ENCODE assay signal across 11 mouse cellular contexts in the genomic region with DNA sequence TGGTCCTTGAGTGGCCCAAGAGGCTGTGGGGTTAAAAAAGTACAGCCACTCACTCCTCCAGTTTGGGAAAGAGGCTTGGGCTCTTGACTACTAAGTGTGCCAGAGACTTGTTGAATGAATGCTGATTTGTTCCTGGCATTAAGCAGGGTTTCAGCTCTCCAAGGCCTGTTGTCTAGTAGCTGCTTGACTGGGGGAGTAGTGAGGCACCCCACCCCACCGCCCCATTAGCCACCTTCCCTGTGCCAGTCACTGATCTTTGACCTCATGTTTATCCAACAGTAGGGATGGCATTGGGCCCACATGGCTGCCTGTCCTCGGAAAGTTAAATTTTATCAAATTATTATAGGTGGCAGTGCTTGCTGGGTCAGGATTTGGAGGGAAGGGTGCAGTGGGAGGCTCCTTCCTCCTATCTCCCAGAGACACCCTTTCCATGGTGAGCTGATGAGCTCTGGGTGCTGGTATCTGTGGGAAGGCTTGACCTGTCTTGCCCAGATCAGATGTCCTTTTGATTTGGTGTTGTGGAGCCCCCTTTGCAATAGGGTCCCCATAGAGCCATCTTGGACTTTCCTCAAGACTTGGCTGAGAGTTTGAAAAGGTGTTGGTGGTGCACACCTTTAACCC. TPM values are rescaled to one million over a fixed set of nuclear protein-coding genes. Genes with fewer than 3 reads are reported as not detected.
A peak's percentile ranks its signal among the peaks of the same experiment; 100 is the strongest.
DNase-seq lines count a peak whose midpoint lies in the region; ATAC-seq and TF ChIP-seq lines count a peak whose summit lies in the region.
"Had no signal": no experiment of that assay in that cellular context is flagged by ENCODE, and none has a peak within 500 bp of the region (broad histone marks: within the 10 kb centered on the region; RNA-seq: fewer than 3 reads in every experiment).

No protein-coding gene starts in this region.

- DNase-seq in frontal cortex, adult 2 months (ENCODE audit: extremely low spot score in 1 of 2, low spot score in 1 of 2) = no peak
- DNase-seq in kidney, adult 18-20 months = peak; percentile 65
- DNase-seq in liver, embryonic 11.5 days (ENCODE audit: low spot score) = no peak
- DNase-seq in ovary, adult 18-20 months (ENCODE audit: low spot score) = no peak
- DNase-seq: cerebellum, adult 18-20 months; gastrocnemius, postnatal 14 days had no signal

- H3K9me3 ChIP-seq in kidney, embryonic 14.5 days (ENCODE audit: control insufficient read depth, low read length) = no peaks in the 10 kb centered on the region; the same call in 1 of the 2 replicates
- H3K9me3 ChIP-seq in liver, embryonic 11.5 days (ENCODE audit: control insufficient read depth, low read length) = no peaks in the 10 kb centered on the region
- H3K9me3 ChIP-seq: limb, embryonic 12.5 days had no signal

- peak; percentile 47 for ATAC-seq in frontal cortex, adult (ENCODE audit: low TSS enrichment)
- ATAC-seq in kidney, embryonic 14.5 days (ENCODE audit: low FRiP score, low TSS enrichment) = no peak
- ATAC-seq in liver, embryonic 11.5 days (replicated peaks; ENCODE audit: low FRiP score) = peak; percentile 58
- ATAC-seq in erythroid progenitor cell, adult 5-6 weeks (replicated peaks; ENCODE audit: low FRiP score, poor library complexity, severe bottlenecking) = no peak

- no peaks in the 10 kb centered on the region for H3K36me3 ChIP-seq in kidney, embryonic 14.5 days (ENCODE audit: control insufficient read depth, insufficient read depth, low read length)
- no peaks in the 10 kb centered on the region for H3K36me3 ChIP-seq in liver, embryonic 11.5 days (ENCODE audit: control insufficient read depth, insufficient read depth, low read length)
- H3K36me3 ChIP-seq: limb, embryonic 12.5 days had no signal

- H3K4me1 ChIP-seq in kidney, embryonic 14.5 days (ENCODE audit: control insufficient read depth, insufficient read depth, low read length) = no peaks in the 10 kb centered on the region
- peaks cover 12% of the 10 kb centered on the region for H3K4me1 ChIP-seq in cortical plate, adult 2 months (ENCODE audit: control insufficient read depth, insufficient read depth, low read length)
- peaks cover 7% of the 10 kb centered on the region; the same call in 1 of the 2 replicates for H3K4me1 ChIP-seq in liver, embryonic 11.5 days (replicated peaks; ENCODE audit: control insufficient read depth, insufficient read depth, low read length)
- H3K4me1 ChIP-seq: limb, embryonic 12.5 days had no signal

- no peak overlapping the region for H3K9ac ChIP-seq in kidney, embryonic 14.5 days (ENCODE audit: low read depth, low read length)
- no peak overlapping the region for H3K9ac ChIP-seq in liver, embryonic 11.5 days (ENCODE audit: low read depth, low read length)
- H3K9ac ChIP-seq: limb, embryonic 12.5 days had no signal

- TF ChIP-seq POLR2A in cortical plate, adult 2 months (IDR thresholded peaks at IDR 0.05; ENCODE audit: extremely low read depth, insufficient read depth, low read length) = no peak

- no peaks in the 10 kb centered on the region for H3K27me3 ChIP-seq in kidney, embryonic 14.5 days (ENCODE audit: control insufficient read depth, insufficient read depth, low read length)
- no peaks in the 10 kb centered on the region for H3K27me3 ChIP-seq in liver, embryonic 11.5 days (replicated peaks; ENCODE audit: control insufficient read depth, insufficient read depth, low read length)
- H3K27me3 ChIP-seq: limb, embryonic 12.5 days had no signal

- no peak for TF ChIP-seq CTCF in cortical plate, adult 2 months (IDR thresholded peaks at IDR 0.05; ENCODE audit: extremely low read depth, insufficient read depth, low read length)

- H3K27ac ChIP-seq in kidney, embryonic 14.5 days (ENCODE audit: low read depth, low read length) = no peak overlapping the region
- 0 out of 2 replicates have a peak overlapping the region, but pooled peaks have one; percentile 80 for H3K27ac ChIP-seq in cortical plate, adult 2 months (ENCODE audit: insufficient read depth, low read length)
- H3K27ac ChIP-seq in liver, embryonic 11.5 days (ENCODE audit: low read depth, low read length) = no peak overlapping the region
- H3K27ac ChIP-seq: limb, embryonic 12.5 days had no signal

- no peak overlapping the region for H3K4me3 ChIP-seq in kidney, embryonic 14.5 days (ENCODE audit: low read length)
- no peak overlapping the region for H3K4me3 ChIP-seq in cortical plate, adult 2 months (ENCODE audit: insufficient read depth, low read length)
- no peak overlapping the region for H3K4me3 ChIP-seq in liver, embryonic 11.5 days (ENCODE audit: low read depth, low read length)
- H3K4me3 ChIP-seq: limb, embryonic 12.5 days had no signal

- no peak overlapping the region for H3K4me2 ChIP-seq in kidney, embryonic 14.5 days (replicated peaks; ENCODE audit: low read depth, low read length)
- no peak overlapping the region for H3K4me2 ChIP-seq in liver, embryonic 11.5 days
- H3K4me2 ChIP-seq: limb, embryonic 12.5 days had no signal

- WGBS in kidney, embryonic 14.5 days = 82% methylated on average over 2 of the region's 2 CpGs
- WGBS in liver, embryonic 11.5 days = 74% methylated on average over 2 of the region's 2 CpGs

RNA-seq across cellular contexts. Expression of gene Cds2, which starts 7.5 kb away (rescaled TPM):
- 152 and 158 TPM in 2 replicates for polyA plus RNA-seq in frontal cortex, adult 2 months (2012; rRNA removed)
- polyA plus RNA-seq in kidney, embryonic 14.5 days (2014; fragmentation: Nextera tagmentation; extraction: Ambion mirVana) = 24.4 and 27.3 TPM in 2 replicates
- polyA plus RNA-seq in cortical plate, adult 2 months (2012; rRNA removed) = 144 and 149 TPM in 2 replicates
- 12.9 and 19.0 TPM in 2 replicates for polyA plus RNA-seq in liver, embryonic 11.5 days (2014; fragmentation: Nextera tagmentation; extraction: Ambion mirVana)
- total RNA-seq in erythroid progenitor cell, adult 5-6 weeks (2015; ENCODE audit: low replicate concordance) = 12.6 and 16.2 TPM in 2 replicates
- 5.9 and 7.9 TPM in 2 replicates for total RNA-seq in erythroid progenitor cell, adult 5-6 weeks (2017; ENCODE audit: low replicate concordance)

RNA-seq across cellular contexts. Expression of gene Pcna, which starts 17.3 kb away (rescaled TPM):
- polyA plus RNA-seq in frontal cortex, adult 2 months (2012; rRNA removed) = 67.0 and 72.5 TPM in 2 replicates
- 339 and 383 TPM in 2 replicates for polyA plus RNA-seq in kidney, embryonic 14.5 days (2014; fragmentation: Nextera tagmentation; extraction: Ambion mirVana)
- polyA plus RNA-seq in cortical plate, adult 2 months (2012; rRNA removed) = 64.2 and 66.3 TPM in 2 replicates
- 415 and 419 TPM in 2 replicates for polyA plus RNA-seq in liver, embryonic 11.5 days (2014; fragmentation: Nextera tagmentation; extraction: Ambion mirVana)
- total RNA-seq in erythroid progenitor cell, adult 5-6 weeks (2015; ENCODE audit: low replicate concordance) = 898 and 1,003 TPM in 2 replicates
- 562 and 723 TPM in 2 replicates for total RNA-seq in erythroid progenitor cell, adult 5-6 weeks (2017; ENCODE audit: low replicate concordance)

RNA-seq across cellular contexts. Expression of gene Tmem230, which starts 22.8 kb away (rescaled TPM):
- 64.4 and 66.6 TPM in 2 replicates for polyA plus RNA-seq in frontal cortex, adult 2 months (2012; rRNA removed)
- 42.9 and 47.3 TPM in 2 replicates for polyA plus RNA-seq in kidney, embryonic 14.5 days (2014; fragmentation: Nextera tagmentation; extraction: Ambion mirVana)
- polyA plus RNA-seq in cortical plate, adult 2 months (2012; rRNA removed) = 56.5 and 58.8 TPM in 2 replicates
- 37.9 and 38.2 TPM in 2 replicates for polyA plus RNA-seq in liver, embryonic 11.5 days (2014; fragmentation: Nextera tagmentation; extraction: Ambion mirVana)
- 19.7 and 28.8 TPM in 2 replicates for total RNA-seq in erythroid progenitor cell, adult 5-6 weeks (2015; ENCODE audit: low replicate concordance)
- total RNA-seq in erythroid progenitor cell, adult 5-6 weeks (2017; ENCODE audit: low replicate concordance) = 10.1 and 11.7 TPM in 2 replicates

Comparison
In these comparisons a context has a peak if more than half of its experiments do, and no peak if none do; other contexts are left out.
1. ATAC-seq: peak in frontal cortex, adult (single experiment) and liver, embryonic 11.5 days (single experiment); none in kidney, embryonic 14.5 days (single experiment) and erythroid progenitor cell, adult 5-6 weeks (single experiment).